In the genomic region with DNA sequence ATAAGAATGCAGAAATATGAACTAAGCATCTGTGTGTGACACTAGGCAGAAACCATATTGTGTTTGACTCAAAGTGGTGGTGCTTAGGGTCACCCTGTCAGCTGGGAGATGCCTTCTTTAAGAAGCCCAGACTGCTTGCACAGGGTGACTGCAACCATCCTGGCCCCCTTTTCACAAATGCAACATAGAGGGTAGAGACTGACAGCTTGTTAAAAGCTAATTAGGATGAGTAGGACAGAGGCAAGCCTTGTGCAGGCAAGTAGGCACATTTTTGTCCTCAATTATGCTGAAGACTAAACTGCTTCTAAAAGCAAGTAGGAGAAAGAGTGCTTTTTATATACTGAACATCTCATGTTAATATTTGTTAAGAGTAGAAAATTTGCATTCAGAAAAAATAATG, we compare ENCODE assay signal across 16 mouse cellular contexts.
DNase-seq lines count a peak whose midpoint lies in the region; ATAC-seq and TF ChIP-seq lines count a peak whose summit lies in the region.
"Had no signal": no experiment of that assay in that cellular context is flagged by ENCODE, and none has a peak within 500 bp of the region (broad histone marks: within the 10 kb centered on the region; RNA-seq: fewer than 3 reads in every experiment).

No protein-coding gene starts in this region.

- ATAC-seq in forebrain, embryonic 16.5 days: peak; percentile 93
- no peak for ATAC-seq in heart, embryonic 12.5 days (ENCODE audit: insufficient number of reproducible peaks, low FRiP score)

- no peaks in the 10 kb centered on the region for H3K9me3 ChIP-seq in forebrain, embryonic 16.5 days (ENCODE audit: control insufficient read depth, low read length)
- no peaks in the 10 kb centered on the region for H3K9me3 ChIP-seq in heart, embryonic 12.5 days (replicated peaks)
- H3K9me3 ChIP-seq: G1E; heart, embryonic 15.5 days; liver, embryonic 15.5 days had no signal

- H3K4me3 ChIP-seq in forebrain, embryonic 16.5 days (replicated peaks; ENCODE audit: low read length): no peak overlapping the region
- H3K4me3 ChIP-seq in heart, embryonic 12.5 days: no peak overlapping the region
- H3K4me3 ChIP-seq in thymus, adult 2 months (ENCODE audit: control insufficient read depth, insufficient read depth, low read length): no peak overlapping the region
- H3K4me3 ChIP-seq: erythroblast, embryonic 14.5 days; heart, embryonic 15.5 days; liver, embryonic 15.5 days; megakaryocyte, embryonic 14.5 days had no signal

- no peak overlapping the region for H3K9ac ChIP-seq in forebrain, embryonic 16.5 days (replicated peaks; ENCODE audit: low read depth, low read length)
- no peak overlapping the region for H3K9ac ChIP-seq in heart, embryonic 12.5 days
- H3K9ac ChIP-seq: heart, embryonic 15.5 days; liver, embryonic 15.5 days had no signal

- DNase-seq in layer of hippocampus, adult 11-12 months (ENCODE audit: low spot score): peak; percentile 13
- no peak for DNase-seq in layer of hippocampus, adult 8-10 months (ENCODE audit: low spot score in 2 of 2)
- peak; percentile 56 for DNase-seq in brain, adult 2 months (ENCODE audit: low read depth, low spot score)
- DNase-seq in brain, embryonic 18.5 days (ENCODE audit: low read depth, low spot score): peak; percentile 43
- DNase-seq in thymus, adult 2 months: no peak
- DNase-seq: adrenal gland, adult 2 months; cerebellum, adult 8-10 months; heart, adult 11 months; lung, postnatal 10 days had no signal

- TF ChIP-seq CTCF in thymus, adult 2 months (IDR thresholded peaks at IDR 0.05; ENCODE audit: borderline replicate concordance, control insufficient read depth, extremely low read depth, insufficient read depth, low read length, poor library complexity): no peak

- H3K4me1 ChIP-seq in forebrain, embryonic 16.5 days (replicated peaks; ENCODE audit: control insufficient read depth, insufficient read depth, low read length): peaks cover 22% of the 10 kb centered on the region
- H3K4me1 ChIP-seq in heart, embryonic 12.5 days (replicated peaks): no peaks in the 10 kb centered on the region
- H3K4me1 ChIP-seq in thymus, adult 2 months (replicated peaks; ENCODE audit: control insufficient read depth, insufficient read depth, low read length): no peaks in the 10 kb centered on the region
- H3K4me1 ChIP-seq: heart, embryonic 15.5 days; liver, embryonic 15.5 days; megakaryocyte, embryonic 14.5 days had no signal

- H3K27me3 ChIP-seq in forebrain, embryonic 16.5 days (replicated peaks; ENCODE audit: control insufficient read depth, insufficient read depth, low read length): no peaks in the 10 kb centered on the region
- no peaks in the 10 kb centered on the region for H3K27me3 ChIP-seq in heart, embryonic 12.5 days (replicated peaks)
- no peaks in the 10 kb centered on the region for H3K27me3 ChIP-seq in thymus, adult 2 months (ENCODE audit: control insufficient read depth, insufficient read depth, low read length)
- H3K27me3 ChIP-seq: heart, embryonic 15.5 days; liver, embryonic 15.5 days; megakaryocyte, embryonic 14.5 days had no signal

- no peak for TF ChIP-seq POLR2A in thymus, adult 2 months (IDR thresholded peaks at IDR 0.05; ENCODE audit: control insufficient read depth, extremely low read depth, insufficient read depth, low read length, poor library complexity)

- H3K27ac ChIP-seq in forebrain, embryonic 16.5 days (ENCODE audit: low read length): peak overlapping the region; percentile 56
- no peak overlapping the region for H3K27ac ChIP-seq in heart, embryonic 12.5 days (ENCODE audit: poor library complexity, severe bottlenecking)
- no peak overlapping the region for H3K27ac ChIP-seq in thymus, adult 2 months (ENCODE audit: control insufficient read depth, insufficient read depth, low read length)
- H3K27ac ChIP-seq: heart, embryonic 15.5 days; liver, embryonic 15.5 days had no signal

- H3K36me3 ChIP-seq in forebrain, embryonic 16.5 days (ENCODE audit: control insufficient read depth, insufficient read depth): no peaks in the 10 kb centered on the region
- H3K36me3 ChIP-seq in heart, embryonic 12.5 days: no peaks in the 10 kb centered on the region
- H3K36me3 ChIP-seq in thymus, adult 2 months (ENCODE audit: control insufficient read depth, insufficient read depth, low read length): no peaks in the 10 kb centered on the region
- H3K36me3 ChIP-seq: G1E; heart, embryonic 15.5 days; liver, embryonic 15.5 days had no signal

- H3K4me2 ChIP-seq in forebrain, embryonic 16.5 days (ENCODE audit: low read length): no peak overlapping the region
- no peak overlapping the region for H3K4me2 ChIP-seq in heart, embryonic 12.5 days
- H3K4me2 ChIP-seq: heart, embryonic 15.5 days; liver, embryonic 15.5 days had no signal

Comparison
In these comparisons a context has a peak if more than half of its experiments do, and no peak if none do; other contexts are left out.
1. DNase-seq: peak in layer of hippocampus, adult 11-12 months (single experiment), brain, adult 2 months (single experiment) and brain, embryonic 18.5 days (single experiment); none in layer of hippocampus, adult 8-10 months (0 of 2) and thymus, adult 2 months (single experiment).